Mouse (Mus musculus): ENCODE data around the gene B4galnt2. TPM values are rescaled to one million over a fixed set of nuclear protein-coding genes. Genes with fewer than 3 reads are reported as not detected.
A peak's percentile ranks its signal among the peaks of the same experiment; 100 is the strongest.
"Not testable (repeated sequence)": the region's sequence is repeated elsewhere in the genome, so short reads cannot be mapped to it uniquely, and the experiment has no call there.

B4galnt2 gene
- polyA plus RNA-seq, 1 experiment from 2014 or later: 0.11 TPM

- Histone ChIP-seq H3K27me3 (ENCODE audit: low read depth, poor library complexity, severe bottlenecking) (peaks cover 60% of the 10 kb centered on the region), H3K4me1 (peaks cover 22% of the 10 kb centered on the region), H3K9me3 (replicated peaks) (peaks cover 15% of the 10 kb centered on the region)
- H3K36me3 ChIP-seq; DNase-seq (ENCODE audit: low spot score); H3K4me3 ChIP-seq; H3K27ac ChIP-seq (replicated peaks): not testable (repeated sequence)
- under 1% methylated on average over 5 of the region's 6 CpGs for WGBS
These were observed 8.8 kb upstream of the B4galnt2 start for GRCm38 (mm10) chr11:95923477-95923876.

GRCm38 (mm10) chr11:95921991-95922621 is 7.4 kb upstream of the B4galnt2 start:
- Histone ChIP-seq H3K4me3 (no peak overlapping the region), H3K4me1 (peaks cover 22% of the 10 kb centered on the region), H3K9me3 (replicated peaks) (peaks cover 7% of the 10 kb centered on the region; the same call in 1 of the 2 replicates), H3K27me3 (ENCODE audit: low read depth, poor library complexity, severe bottlenecking) (peaks cover 74% of the 10 kb centered on the region), H3K27ac (replicated peaks) (no peak overlapping the region), H3K36me3 (no peaks in the 10 kb centered on the region)
- DNase-seq (ENCODE audit: low spot score): no peak
- WGBS: 64% methylated on average over 12 of the region's 12 CpGs

- no peak for DNase-seq (ENCODE audit: low spot score)
- H3K27me3 ChIP-seq (ENCODE audit: low read depth, poor library complexity, severe bottlenecking): peaks cover 96% of the 10 kb centered on the region
These were observed 1.7 kb upstream of the B4galnt2 start for GRCm38 (mm10) chr11:95916426-95916825.

GRCm38 (mm10) chr11:95915006-95915710 is 467 bp upstream of the B4galnt2 start:
- WGBS: under 1% methylated on average over 28 of the region's 28 CpGs
- peaks cover 20% of the 10 kb centered on the region for H3K4me1 ChIP-seq
- peak overlapping the region; percentile 37 for H3K4me3 ChIP-seq
- H3K9me3 ChIP-seq (replicated peaks): no peaks in the 10 kb centered on the region
- no peaks in the 10 kb centered on the region for H3K36me3 ChIP-seq
- DNase-seq (ENCODE audit: low spot score): peak; percentile 56
- H3K27ac ChIP-seq (replicated peaks): no peak overlapping the region
- H3K27me3 ChIP-seq (ENCODE audit: low read depth, poor library complexity, severe bottlenecking): peaks cover 96% of the 10 kb centered on the region

More at GRCm38 (mm10) chr11:95916426-95916825, 1.7 kb upstream of the B4galnt2 start:
- peaks cover 20% of the 10 kb centered on the region for H3K4me1 ChIP-seq
- H3K27ac ChIP-seq (replicated peaks): no peak overlapping the region
- no peaks in the 10 kb centered on the region for H3K9me3 ChIP-seq (replicated peaks)
- H3K4me3 ChIP-seq: no peak overlapping the region
- WGBS: 2% methylated on average over 5 of the region's 5 CpGs
- no peaks in the 10 kb centered on the region for H3K36me3 ChIP-seq

- H3K27ac ChIP-seq (replicated peaks): no peak overlapping the region
- H3K9me3 ChIP-seq (replicated peaks): no peaks in the 10 kb centered on the region
- peak overlapping the region; percentile 37 for H3K4me3 ChIP-seq
- no peak for DNase-seq (ENCODE audit: low spot score)
- H3K27me3 ChIP-seq (ENCODE audit: low read depth, poor library complexity, severe bottlenecking): peaks cover 99% of the 10 kb centered on the region
- H3K36me3 ChIP-seq: no peaks in the 10 kb centered on the region
- WGBS: 3% methylated on average over 14 of the region's 14 CpGs
- peaks cover 20% of the 10 kb centered on the region for H3K4me1 ChIP-seq
These were observed 628 bp downstream of the B4galnt2 start for GRCm38 (mm10) chr11:95913959-95914566.

GRCm38 (mm10) chr11:95911579-95911978 is 3.1 kb downstream of the B4galnt2 start:
- peaks cover 75% of the 10 kb centered on the region for H3K27me3 ChIP-seq (ENCODE audit: low read depth, poor library complexity, severe bottlenecking)
- H3K36me3 ChIP-seq: no peaks in the 10 kb centered on the region
- no peak for DNase-seq (ENCODE audit: low spot score)

GRCm38 (mm10) chr11:95907805-95908524 is 6.7 kb downstream of the B4galnt2 start:
- H3K36me3 ChIP-seq: no peaks in the 10 kb centered on the region
- no peaks in the 10 kb centered on the region for H3K9me3 ChIP-seq (replicated peaks)
- no peak overlapping the region for H3K27ac ChIP-seq (replicated peaks)
- H3K4me3 ChIP-seq: no peak overlapping the region
- H3K4me1 ChIP-seq: no peaks in the 10 kb centered on the region
- H3K27me3 ChIP-seq (ENCODE audit: low read depth, poor library complexity, severe bottlenecking): peaks cover 39% of the 10 kb centered on the region
- DNase-seq (ENCODE audit: low spot score): no peak
- 90% methylated on average over 5 of the region's 5 CpGs for WGBS

More at GRCm38 (mm10) chr11:95911579-95911978, 3.1 kb downstream of the B4galnt2 start:
- Histone ChIP-seq H3K9me3 (replicated peaks) (no peaks in the 10 kb centered on the region), H3K27ac (replicated peaks) (no peak overlapping the region), H3K4me1 (peaks cover 20% of the 10 kb centered on the region), H3K4me3 (no peak overlapping the region)
- WGBS: 29% methylated on average over 7 of the region's 7 CpGs

- Histone ChIP-seq H3K9me3 (replicated peaks) (no peaks in the 10 kb centered on the region), H3K36me3 (no peaks in the 10 kb centered on the region), H3K4me1 (no peaks in the 10 kb centered on the region), H3K27me3 (ENCODE audit: low read depth, poor library complexity, severe bottlenecking) (peaks cover 2% of the 10 kb centered on the region; the same call in 1 of the 2 replicates), H3K4me3 (no peak overlapping the region), H3K27ac (replicated peaks) (no peak overlapping the region)
- no peak for DNase-seq (ENCODE audit: low spot score)
- 78% methylated on average over 2 of the region's 2 CpGs for WGBS
These were observed 10.4 kb downstream of the B4galnt2 start for GRCm38 (mm10) chr11:95904290-95904689.

- no peak for DNase-seq (ENCODE audit: low spot score)
- Histone ChIP-seq H3K4me3 (no peak overlapping the region), H3K27me3 (ENCODE audit: low read depth, poor library complexity, severe bottlenecking) (no peaks in the 10 kb centered on the region), H3K27ac (replicated peaks) (no peak overlapping the region), H3K4me1 (no peaks in the 10 kb centered on the region), H3K36me3 (no peaks in the 10 kb centered on the region), H3K9me3 (replicated peaks) (no peaks in the 10 kb centered on the region)
- WGBS: 82% methylated on average over 14 of the region's 14 CpGs
These were observed 18.1 kb downstream of the B4galnt2 start for GRCm38 (mm10) chr11:95896446-95897179.

- 81% methylated on average over 2 of the region's 2 CpGs for WGBS
- no peak overlapping the region for H3K27ac ChIP-seq (replicated peaks)
These were observed 24.1 kb downstream of the B4galnt2 start for GRCm38 (mm10) chr11:95890462-95891051.

GRCm38 (mm10) chr11:95879861-95880260 is 34.8 kb downstream of the B4galnt2 start:
- H3K27me3 ChIP-seq (ENCODE audit: low read depth, poor library complexity, severe bottlenecking); H3K36me3 ChIP-seq; H3K9me3 ChIP-seq (replicated peaks); DNase-seq (ENCODE audit: low spot score); H3K4me1 ChIP-seq; H3K27ac ChIP-seq (replicated peaks); H3K4me3 ChIP-seq: not testable (repeated sequence)
- 83% methylated on average over 2 of the region's 2 CpGs for WGBS

More at GRCm38 (mm10) chr11:95890462-95891051, 24.1 kb downstream of the B4galnt2 start:
- DNase-seq (ENCODE audit: low spot score): no peak
- Histone ChIP-seq H3K4me3 (no peak overlapping the region), H3K36me3 (no peaks in the 10 kb centered on the region), H3K4me1 (0 out of 2 replicates have a peak, but pooled peaks cover 2% of the 10 kb centered on the region), H3K27me3 (ENCODE audit: low read depth, poor library complexity, severe bottlenecking) (no peaks in the 10 kb centered on the region), H3K9me3 (replicated peaks) (0 out of 2 replicates have a peak, but pooled peaks cover 4% of the 10 kb centered on the region)

Data from midbrain, embryonic 10.5 days (tissue).